Mouse (Mus musculus): ENCODE results near the gene Snd1.

DNA sequence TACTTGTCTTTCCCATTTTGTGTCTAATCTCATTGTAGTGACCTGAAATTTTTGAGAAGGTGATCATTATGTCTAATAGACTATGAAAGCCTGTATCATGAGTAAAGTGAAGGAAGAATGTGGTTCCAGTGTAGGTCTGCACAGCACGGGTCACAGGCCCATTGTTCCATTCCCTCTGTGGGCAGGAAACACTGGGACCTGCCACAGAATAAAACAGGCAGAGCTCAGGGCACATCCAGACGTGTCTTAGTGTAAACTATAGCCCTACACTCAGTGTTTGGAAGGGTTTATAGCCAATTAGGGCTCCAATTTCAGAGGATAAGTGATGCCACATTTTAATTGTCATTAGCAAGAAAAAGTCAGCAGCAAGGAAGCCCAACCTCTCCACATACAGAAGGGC, 386.0 kb downstream of the Snd1 start:
- TF ChIP-seq CTCF (IDR thresholded peaks at IDR 0.05; ENCODE audit: low read depth): no peak
- no peak for TF ChIP-seq EP300 (IDR thresholded peaks at IDR 0.05; ENCODE audit: low read depth)

All from liver, embryonic 14.5 days (tissue).